Mouse (Mus musculus) B cell, adult 2 months (primary cell): ENCODE measurements around the gene Clec16a.
A peak's percentile ranks its signal among the peaks of the same experiment; 100 is the strongest.

ENCODE experiments used
- DNase-seq, 2 experiments: peaks; one replicate each; pipeline ENCODE4 v3.0.0; 2022

Gene Clec16a

GRCm38 (mm10) chr16:10544995-10545622 is at the start of gene Clec16a:
Clec16a (plus strand) TSS chr16:10545339.
- peak; percentile 96 to 97 for DNase-seq

GRCm38 (mm10) chr16:10495824-10496298 is 49.3 kb upstream of the Clec16a start:
- DNase-seq, result peak; percentile 50 to 59

DNA sequence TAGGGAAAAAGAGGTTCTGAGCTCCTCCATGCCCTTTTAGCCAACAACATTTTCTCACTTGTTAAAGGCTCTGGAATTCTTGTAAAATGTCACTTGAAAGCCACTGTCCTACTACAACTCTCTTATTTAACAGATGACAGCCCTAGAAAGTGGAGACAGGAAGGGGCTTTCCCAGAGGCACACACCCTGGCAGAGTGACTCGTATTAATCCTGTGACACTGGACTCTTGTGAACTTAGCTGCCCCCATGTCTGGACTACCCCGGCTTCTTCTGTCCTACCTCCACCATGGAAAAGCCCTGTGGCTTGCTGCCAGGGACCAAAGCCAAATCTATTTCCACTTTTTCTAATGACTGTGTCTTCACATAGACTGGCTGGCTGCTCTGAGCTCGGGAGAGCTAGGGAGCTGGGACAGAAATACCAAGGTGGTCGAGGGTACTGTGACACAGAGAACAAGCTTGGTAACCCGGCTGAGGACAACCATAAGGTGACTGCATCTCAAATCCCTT is 47.0 kb upstream of the Clec16a start:
- DNase-seq, result no peak

DNA sequence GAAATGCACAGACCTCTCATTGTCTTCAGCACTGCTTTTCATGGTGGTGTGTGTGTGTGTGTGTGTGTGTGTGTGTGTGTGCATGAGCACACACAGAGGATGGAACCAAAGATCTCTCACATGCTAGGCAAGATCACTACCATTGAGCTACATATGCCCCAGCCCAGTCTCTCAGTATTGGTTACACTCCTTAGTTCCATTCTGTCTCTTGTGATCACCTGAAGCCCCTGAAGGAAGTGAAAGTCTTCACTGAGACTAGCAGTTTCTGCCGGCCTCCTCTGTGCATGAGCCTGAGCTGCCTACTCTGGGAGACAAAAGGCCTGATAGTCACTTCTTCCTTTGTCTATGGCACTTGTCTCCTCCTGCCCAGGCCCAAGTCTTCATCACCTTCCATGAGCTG is 46.0 kb upstream of the Clec16a start:
- peak; percentile 68 to 72 for DNase-seq

- peak; percentile 64 to 65 for DNase-seq
Observed at GRCm38 (mm10) chr16:10501865-10502264, 43.3 kb upstream of the Clec16a start.

- no peak for DNase-seq
Observed at GRCm38 (mm10) chr16:10503058-10503457, 42.1 kb upstream of the Clec16a start.

- DNase-seq, result no peak
Observed at GRCm38 (mm10) chr16:10507445-10507844, 37.7 kb upstream of the Clec16a start.

DNA sequence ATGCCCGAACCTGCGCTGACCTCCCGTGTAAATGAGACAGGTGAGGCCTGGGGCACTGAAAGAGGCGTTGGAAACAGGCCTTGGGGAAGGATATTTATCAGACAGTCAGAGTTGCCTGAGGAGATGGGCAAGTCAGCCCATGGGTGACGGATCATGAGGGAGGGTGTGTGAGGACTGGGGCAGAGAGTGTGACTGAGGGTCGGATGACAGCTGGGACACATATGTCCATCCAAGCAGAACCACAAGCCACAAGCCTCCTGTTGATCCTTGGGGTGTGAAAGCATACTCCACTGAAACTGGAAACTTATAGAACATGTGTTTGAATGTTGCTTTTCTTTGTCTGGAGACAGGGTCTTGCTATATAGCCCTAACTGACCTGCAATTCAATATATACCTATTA is 36.4 kb upstream of the Clec16a start:
- DNase-seq, result peak; percentile 56 to 60

GRCm38 (mm10) chr16:10510477-10511133 is 34.5 kb upstream of the Clec16a start:
- no peak for DNase-seq

DNA sequence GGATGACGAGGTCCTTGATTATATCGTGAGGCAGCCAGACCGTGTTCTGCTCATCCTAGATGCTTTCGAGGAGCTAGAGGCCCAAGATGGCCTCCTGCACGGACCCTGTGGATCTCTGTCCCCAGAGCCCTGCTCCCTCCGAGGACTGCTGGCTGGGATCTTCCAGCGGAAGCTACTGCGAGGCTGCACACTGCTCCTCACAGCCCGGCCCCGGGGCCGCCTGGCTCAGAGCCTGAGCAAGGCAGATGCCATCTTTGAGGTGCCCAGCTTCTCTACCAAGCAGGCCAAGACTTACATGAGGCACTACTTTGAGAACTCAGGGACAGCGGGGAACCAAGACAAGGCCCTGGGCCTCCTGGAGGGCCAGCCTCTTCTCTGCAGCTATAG is 34.0 kb upstream of the Clec16a start:
- DNase-seq, result no peak

DNA sequence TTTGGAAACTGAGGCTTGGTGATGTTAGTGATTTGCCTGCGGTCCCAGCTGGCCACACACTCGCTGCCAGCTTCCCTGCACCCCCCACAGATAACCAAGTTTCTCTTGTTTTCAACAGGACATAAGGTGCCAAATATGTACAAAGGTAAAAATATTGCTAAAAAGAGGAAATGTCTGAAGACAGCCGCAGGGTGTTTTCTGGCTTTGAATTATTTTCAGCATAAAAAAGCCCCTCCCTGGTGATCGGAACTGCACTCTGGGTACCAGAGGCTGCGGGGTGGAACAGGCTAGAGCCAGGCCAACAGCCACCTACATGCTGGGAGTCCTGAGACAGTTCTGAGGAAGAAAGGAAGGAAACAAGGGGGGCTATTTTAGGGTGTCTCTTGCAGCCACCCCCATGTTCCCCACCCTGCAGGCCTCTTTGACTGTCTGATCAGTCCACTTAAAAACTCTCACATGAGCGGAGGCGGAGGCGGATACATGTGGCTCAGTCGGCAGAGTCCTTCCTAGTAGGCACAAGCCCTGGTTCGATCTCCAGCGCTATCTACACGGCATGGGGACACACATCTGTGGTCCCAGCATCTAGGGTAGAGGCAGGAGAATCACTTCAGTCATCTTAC is 29.1 kb upstream of the Clec16a start:
- peak; percentile 78 to 82 for DNase-seq

GRCm38 (mm10) chr16:10518030-10518429 is 27.1 kb upstream of the Clec16a start:
- DNase-seq, result no peak

GRCm38 (mm10) chr16:10520908-10521614 is 24.1 kb upstream of the Clec16a start:
- DNase-seq, result peak; percentile 82 to 84

DNA sequence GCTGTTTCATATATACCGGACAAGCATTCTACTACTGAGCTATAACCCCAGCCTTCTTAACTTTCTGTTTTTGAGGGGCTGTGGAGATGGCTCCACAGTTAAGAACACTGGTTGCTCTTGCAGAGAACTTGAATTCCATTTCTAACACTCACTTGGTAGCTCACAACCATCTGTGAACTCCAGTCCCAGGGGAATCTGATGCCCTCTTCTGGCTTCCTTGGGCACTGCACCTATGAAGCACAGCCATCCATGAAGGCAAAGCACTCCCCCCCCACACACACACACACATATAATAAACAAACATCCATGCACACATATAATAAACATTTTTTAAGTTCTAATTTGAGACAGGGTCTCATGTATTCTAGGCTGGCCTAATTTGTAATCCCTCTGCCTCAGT is 22.3 kb upstream of the Clec16a start:
- peak; percentile 94 for DNase-seq

DNA sequence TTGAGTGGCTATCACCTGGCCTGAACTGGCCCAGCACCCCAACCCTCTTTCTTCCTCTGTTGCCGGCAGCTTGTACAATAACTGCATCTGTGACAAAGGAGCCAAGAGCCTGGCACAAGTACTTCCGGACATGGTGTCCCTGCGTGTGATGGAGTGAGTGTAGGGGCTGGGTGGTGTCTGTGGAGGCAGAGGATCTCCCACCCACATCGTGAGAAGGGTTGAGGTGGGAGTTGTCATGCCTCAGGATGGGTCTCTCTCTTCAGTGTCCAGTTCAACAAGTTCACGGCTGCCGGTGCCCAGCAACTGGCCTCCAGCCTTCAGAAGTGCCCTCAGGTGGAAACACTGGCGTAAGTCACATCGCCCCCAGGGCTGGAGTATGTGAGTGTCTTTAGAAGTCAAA is 21.5 kb upstream of the Clec16a start:
- no peak for DNase-seq

- no peak for DNase-seq
Observed at GRCm38 (mm10) chr16:10524866-10525609, 20.1 kb upstream of the Clec16a start.

DNA sequence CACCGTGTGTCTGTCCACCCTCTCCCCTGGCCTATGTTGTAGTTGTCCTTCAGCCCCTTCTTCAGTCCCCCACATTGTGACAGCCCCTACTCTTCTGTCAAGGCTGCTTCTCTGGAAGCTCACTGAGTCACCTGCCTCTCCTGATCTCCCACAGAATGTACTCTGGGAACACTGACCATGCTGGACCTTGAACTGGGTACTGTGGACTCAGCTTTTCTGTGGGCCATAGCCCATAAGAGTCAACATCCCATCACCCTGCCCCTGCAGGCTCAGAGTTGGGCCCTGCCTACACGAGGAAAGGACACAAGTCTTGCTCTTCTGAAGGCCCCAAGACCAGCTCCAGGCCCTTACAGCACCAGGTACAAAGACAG is 19.5 kb upstream of the Clec16a start:
- DNase-seq, result no peak

DNA sequence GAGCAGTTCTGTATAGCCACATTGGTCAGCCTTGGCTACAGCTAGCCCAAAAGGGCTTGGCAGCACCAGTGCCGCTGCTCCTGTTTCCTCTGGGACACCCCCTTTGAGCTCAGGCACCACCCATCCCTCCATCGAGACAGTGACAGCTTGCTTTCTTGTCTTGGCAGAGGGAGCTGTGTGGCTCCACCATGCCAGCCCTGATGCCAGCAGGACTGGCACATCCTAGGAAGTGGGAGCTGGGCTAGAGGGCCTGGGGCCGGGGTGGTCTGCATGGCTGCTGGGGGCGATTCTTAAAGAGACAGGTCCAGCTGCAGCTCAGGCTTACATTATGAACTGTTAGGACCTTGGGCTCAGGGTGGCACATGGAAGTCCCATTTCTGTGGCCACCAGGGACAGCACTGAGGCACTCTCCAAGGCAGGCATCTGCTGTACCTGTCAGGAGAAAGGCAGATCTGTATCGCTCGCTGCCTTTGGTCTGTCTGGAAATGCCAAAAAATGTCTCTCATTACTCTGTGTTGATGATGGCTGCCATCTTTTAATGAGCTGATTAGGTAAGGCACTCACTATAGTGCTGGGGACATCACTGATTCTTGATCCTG is 18.0 kb upstream of the Clec16a start:
- no peak for DNase-seq

DNA sequence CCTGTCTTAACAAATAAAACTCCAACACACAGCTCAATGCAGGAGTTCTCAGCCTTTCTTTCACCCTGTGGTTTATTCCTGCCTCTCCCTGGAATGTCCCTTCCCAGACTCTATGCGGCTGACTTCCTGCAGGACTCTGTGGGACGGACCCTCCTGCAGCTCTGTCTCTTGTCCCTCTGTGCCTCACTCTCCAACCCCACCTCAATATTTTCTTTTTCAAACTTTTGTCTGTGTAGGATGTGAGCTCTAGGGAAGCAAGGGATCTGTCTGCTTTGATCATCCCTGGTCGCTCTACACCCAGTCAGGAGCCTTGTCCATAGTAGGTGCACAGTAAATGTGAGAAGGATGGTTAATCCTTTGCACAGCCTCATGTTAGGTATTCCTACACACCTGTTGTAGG is 16.8 kb upstream of the Clec16a start:
- DNase-seq, result no peak

- DNase-seq, result no peak
Observed at GRCm38 (mm10) chr16:10530179-10530578, 15.0 kb upstream of the Clec16a start.

DNA sequence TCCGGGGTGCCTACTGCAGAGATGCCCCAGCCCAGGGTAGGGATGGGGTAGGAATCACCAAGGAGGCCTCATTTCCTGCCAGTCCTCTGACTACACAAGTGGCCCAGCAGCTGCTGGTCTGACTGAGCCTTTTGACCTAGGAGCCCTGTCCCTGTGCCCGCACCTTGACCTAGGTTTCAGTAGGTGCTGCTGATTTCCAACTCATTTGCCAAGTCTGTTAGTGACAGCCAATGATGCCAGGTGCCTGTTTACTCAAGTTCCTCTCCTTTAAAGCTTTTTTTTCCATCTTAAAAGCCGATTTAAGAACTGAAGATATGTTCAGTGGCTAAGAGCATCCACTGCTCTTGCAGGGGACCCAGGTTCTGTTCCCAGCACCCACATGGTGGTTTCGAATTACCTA is 11.4 kb upstream of the Clec16a start:
- DNase-seq, result no peak

DNA sequence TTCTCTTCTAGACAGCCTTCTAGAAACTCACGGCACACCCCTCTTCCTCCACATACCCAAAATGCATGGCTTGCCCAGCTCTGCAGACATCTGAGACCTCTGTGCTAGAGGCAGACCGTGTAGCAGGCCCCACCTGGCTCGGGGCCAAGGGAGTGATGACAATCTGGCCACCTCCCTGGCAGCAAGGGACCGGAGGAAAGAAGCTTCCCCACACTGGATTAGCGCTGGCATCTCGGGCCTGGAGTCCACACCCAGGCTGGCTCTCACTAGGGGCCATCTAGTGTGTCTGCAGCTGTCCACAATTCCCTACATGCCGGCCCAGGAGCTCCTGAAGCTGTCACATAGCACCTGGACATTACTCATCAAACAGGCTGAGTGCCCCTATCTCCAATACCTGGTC is 10.6 kb upstream of the Clec16a start:
- no peak for DNase-seq
